Mouse (Mus musculus) limb, embryonic 10.5 days (tissue): ENCODE data around the gene Mlip. TPM values are rescaled to one million over a fixed set of nuclear protein-coding genes. Genes with fewer than 3 reads are reported as not detected.
"Not testable (repeated sequence)": the region's sequence is repeated elsewhere in the genome, so short reads cannot be mapped to it uniquely, and the experiment has no call there.

Source experiments
- DNase-seq: peaks from one replicate; pipeline ENCODE4 v3.0.0-alpha.2; 2017; ENCODE audit warnings: low spot score
- H3K27ac ChIP-seq: fragments of 300-500 bp; sonication (generic); 2 replicates; pipeline ENCODE4 v1.5.1; 2016; ENCODE audit warnings: mild to moderate bottlenecking
- H3K27me3 ChIP-seq: fragments of 300-500 bp; sonication (generic); 2 replicates; pipeline ENCODE4 v1.6.1; 2016; ENCODE audit warnings: low read depth, mild to moderate bottlenecking; ENCODE audit not compliant: poor library complexity, severe bottlenecking
- H3K36me3 ChIP-seq: fragments of 300-500 bp; sonication (generic); 2 replicates; pipeline ENCODE4 v1.6.1; 2016; ENCODE audit warnings: mild to moderate bottlenecking, moderate library complexity
- H3K4me1 ChIP-seq: fragments of 300-500 bp; sonication (generic); 2 replicates; pipeline ENCODE4 v1.6.1; 2016
- H3K4me3 ChIP-seq: fragments of 300-500 bp; sonication (generic); 2 replicates; pipeline ENCODE4 v1.5.1; 2016; ENCODE audit warnings: mild to moderate bottlenecking, moderate library complexity
- H3K9me3 ChIP-seq: fragments of 300-500 bp; sonication (generic); replicated peaks from 2 replicates; pipeline ENCODE4 v1.6.1; 2016; ENCODE audit warnings: mild to moderate bottlenecking
- WGBS: fragments of 180-500 bp; shearing (Covaris S2); methylation state at CpG from one replicate; pipeline ENCODE4 v1.1.7; 2016; 5-methylcytosine and 5-hydroxymethylcytosine counted together
- polyA plus RNA-seq: library from polyadenylated mRNA; unstranded; fragments of >200 nt; fragmentation: Nextera tagmentation; extraction: Ambion mirVana; gene quantifications from 2 replicates; pipeline ENCODE4 v1.2.1, GENCODE M21; 2016

Gene Mlip
- polyA plus RNA-seq, 1 experiment from 2014 or later = 0.25 TPM

DNA sequence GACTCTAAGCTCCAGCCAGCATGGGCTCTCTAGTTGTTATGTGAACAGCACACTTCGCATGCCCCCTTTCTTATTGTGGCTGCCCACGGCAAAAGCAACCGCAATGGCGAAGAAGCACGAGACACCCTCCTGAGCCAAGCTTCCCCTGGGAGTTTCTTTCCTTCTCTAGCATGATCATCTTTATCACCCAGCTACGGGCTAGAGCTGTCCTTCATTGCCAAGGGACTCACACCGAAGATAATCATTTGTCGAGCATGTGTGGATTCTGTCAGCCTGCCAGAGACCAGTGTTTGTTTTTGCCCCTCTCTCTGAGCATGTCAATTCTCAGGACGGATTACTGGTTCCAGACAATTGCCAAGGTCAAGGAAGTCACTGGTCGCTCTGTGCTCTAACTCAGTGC, 24.9 kb upstream of the Mlip start:
- no peak for DNase-seq
- H3K27ac ChIP-seq = no peak overlapping the region
- H3K36me3 ChIP-seq = no peaks in the 10 kb centered on the region
- H3K4me1 ChIP-seq = no peaks in the 10 kb centered on the region
- 82% methylated on average over 10 of the region's 10 CpGs for WGBS
- no peak overlapping the region for H3K4me3 ChIP-seq
- H3K9me3 ChIP-seq = no peaks in the 10 kb centered on the region
- no peaks in the 10 kb centered on the region for H3K27me3 ChIP-seq

DNA sequence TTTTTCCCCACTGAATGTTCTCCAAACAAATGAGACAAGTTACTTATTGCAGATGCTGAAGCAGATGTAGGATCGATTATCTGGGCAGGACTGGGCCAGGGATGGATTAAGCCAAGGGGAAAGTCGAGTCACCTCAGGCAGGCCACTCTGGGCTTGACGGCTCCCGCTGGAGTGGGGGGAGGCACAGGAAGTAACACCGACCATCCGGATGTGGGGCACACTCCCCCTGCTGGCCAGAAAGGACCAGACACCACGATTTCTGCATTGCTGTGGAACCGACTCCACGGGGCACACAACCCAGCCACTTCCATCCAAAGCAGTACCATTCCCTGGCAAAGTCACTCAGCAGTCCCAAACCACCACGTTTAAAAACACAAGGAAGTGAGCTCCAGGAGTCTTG, 24.3 kb upstream of the Mlip start:
- 71% methylated on average over 10 of the region's 10 CpGs for WGBS
- Histone ChIP-seq H3K27me3 (no peaks in the 10 kb centered on the region), H3K4me1 (no peaks in the 10 kb centered on the region), H3K4me3 (no peak overlapping the region), H3K9me3 (no peaks in the 10 kb centered on the region), H3K36me3 (no peaks in the 10 kb centered on the region), H3K27ac (no peak overlapping the region)
- peak; percentile 38 for DNase-seq

DNA sequence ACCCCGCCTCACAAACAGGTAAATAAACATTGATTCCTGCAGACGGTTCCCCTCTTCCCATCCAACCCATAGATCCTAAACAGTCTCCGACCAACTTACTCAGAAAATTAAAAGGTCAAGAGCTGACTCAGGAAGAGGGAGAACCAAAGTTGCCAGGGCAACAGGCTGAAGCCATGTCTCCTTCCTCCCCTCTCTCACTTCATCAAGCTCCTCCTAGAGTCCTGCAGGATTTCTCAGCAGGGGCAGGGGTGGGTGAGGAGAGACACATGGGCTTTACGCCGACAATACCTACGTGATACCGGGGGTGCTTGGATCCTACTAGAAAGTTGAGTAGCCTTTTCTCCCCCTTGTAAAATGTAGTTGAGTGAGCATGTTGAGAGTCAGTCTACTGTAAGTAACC, 23.8 kb upstream of the Mlip start:
- no peaks in the 10 kb centered on the region for H3K36me3 ChIP-seq
- no peaks in the 10 kb centered on the region for H3K4me1 ChIP-seq
- H3K27ac ChIP-seq = no peak overlapping the region
- H3K4me3 ChIP-seq = no peak overlapping the region
- H3K27me3 ChIP-seq = no peaks in the 10 kb centered on the region
- WGBS = 92% methylated on average over 7 of the region's 7 CpGs
- no peak for DNase-seq
- H3K9me3 ChIP-seq = no peaks in the 10 kb centered on the region

DNA sequence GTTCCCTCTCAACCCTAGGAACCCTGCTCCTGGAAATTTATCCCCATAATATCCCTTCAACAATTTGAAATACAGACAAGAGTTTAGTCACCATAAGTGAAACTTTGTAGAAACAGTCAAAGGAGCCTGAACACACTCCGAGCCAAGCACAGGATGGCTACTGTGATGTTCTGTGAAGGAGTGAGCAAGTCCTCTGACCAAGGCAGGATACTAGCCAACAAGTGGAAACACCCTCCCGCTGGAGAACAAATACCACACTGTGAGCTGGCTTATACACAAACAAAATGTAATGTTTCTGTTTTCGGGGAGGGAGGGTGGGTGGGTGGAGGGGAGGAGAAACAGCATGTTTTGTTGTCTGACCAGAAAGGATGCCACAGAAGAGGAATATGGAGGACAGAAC, 17.9 kb upstream of the Mlip start:
- 91% methylated on average over 3 of the region's 3 CpGs for WGBS
- DNase-seq = peak; percentile 19
- H3K9me3 ChIP-seq = no peaks in the 10 kb centered on the region
- H3K4me1 ChIP-seq = no peaks in the 10 kb centered on the region
- H3K27ac ChIP-seq = no peak overlapping the region
- no peak overlapping the region for H3K4me3 ChIP-seq
- no peaks in the 10 kb centered on the region for H3K36me3 ChIP-seq
- no peaks in the 10 kb centered on the region for H3K27me3 ChIP-seq

DNA sequence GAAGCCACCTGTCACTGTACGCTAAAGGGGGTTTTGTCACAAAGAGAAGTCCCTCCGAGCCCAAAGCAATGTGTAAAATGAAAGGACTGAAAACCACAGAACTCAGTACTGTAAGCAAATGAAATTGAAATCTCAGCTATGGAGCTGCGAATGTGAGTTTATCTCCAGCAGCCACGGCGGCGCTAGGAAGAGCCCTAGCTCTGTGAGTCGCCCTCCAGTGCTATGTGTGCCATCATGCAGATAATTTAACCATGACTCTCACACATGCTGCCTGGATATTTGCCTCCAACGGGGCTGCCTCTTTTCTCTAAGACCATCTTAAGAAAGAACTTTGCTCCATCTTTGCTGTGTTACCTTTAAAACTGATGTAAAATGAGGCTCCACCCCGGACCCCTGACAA, 16.5 kb upstream of the Mlip start:
- Histone ChIP-seq H3K9me3 (no peaks in the 10 kb centered on the region), H3K4me3 (no peak overlapping the region), H3K36me3 (no peaks in the 10 kb centered on the region), H3K4me1 (no peaks in the 10 kb centered on the region), H3K27ac (no peak overlapping the region), H3K27me3 (no peaks in the 10 kb centered on the region)
- 82% methylated on average over 9 of the region's 9 CpGs for WGBS
- DNase-seq = no peak

DNA sequence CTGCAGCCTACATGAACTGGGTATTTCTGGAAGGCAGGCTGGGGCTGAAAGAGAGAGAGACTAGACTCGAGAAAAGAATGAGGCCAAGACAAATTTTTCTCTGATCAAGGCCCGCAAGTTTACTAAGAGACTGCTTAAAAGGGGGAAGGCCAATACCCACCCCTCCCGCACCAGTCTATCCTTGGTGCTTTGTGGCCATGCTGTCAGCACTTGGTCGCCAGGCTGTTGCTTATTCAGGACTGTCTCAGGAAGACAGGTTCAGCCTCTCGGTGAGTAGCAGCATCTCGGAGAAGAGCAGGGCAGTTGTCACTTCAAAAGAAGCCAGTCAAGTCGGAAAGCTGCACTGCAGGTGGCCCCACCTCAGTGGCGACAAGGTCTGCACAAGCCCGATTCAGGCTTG, 11.9 kb upstream of the Mlip start:
- not testable (repeated sequence) for H3K4me3 ChIP-seq, H3K27ac ChIP-seq, H3K9me3 ChIP-seq, H3K27me3 ChIP-seq, H3K4me1 ChIP-seq, H3K36me3 ChIP-seq
- peak; percentile 19 for DNase-seq
- WGBS = 63% methylated on average over 9 of the region's 9 CpGs

DNA sequence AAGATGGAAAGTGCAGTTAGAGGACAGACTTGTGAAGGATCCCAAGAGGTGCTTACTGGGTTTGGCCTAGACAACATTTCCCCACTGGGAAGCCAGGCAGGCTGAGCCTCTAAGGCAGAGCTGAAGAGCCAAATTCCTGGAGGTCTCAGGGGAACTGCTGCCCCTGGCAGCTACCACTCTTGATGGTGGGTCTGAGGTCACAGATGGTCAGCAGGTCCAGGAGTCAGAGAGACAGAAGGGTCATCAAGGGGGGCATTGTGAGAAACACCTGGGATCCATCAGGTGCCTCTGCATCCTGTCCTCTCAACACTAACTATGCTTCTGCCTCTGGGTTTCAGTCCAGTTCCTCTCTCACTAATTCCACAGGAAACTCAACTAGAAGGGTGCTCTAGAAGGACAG, 10.1 kb upstream of the Mlip start:
- peak; percentile 16 for DNase-seq
- no peaks in the 10 kb centered on the region for H3K9me3 ChIP-seq
- no peaks in the 10 kb centered on the region for H3K36me3 ChIP-seq
- H3K4me3 ChIP-seq = no peak overlapping the region
- no peaks in the 10 kb centered on the region for H3K4me1 ChIP-seq
- no peak overlapping the region for H3K27ac ChIP-seq
- no peaks in the 10 kb centered on the region for H3K27me3 ChIP-seq

DNA sequence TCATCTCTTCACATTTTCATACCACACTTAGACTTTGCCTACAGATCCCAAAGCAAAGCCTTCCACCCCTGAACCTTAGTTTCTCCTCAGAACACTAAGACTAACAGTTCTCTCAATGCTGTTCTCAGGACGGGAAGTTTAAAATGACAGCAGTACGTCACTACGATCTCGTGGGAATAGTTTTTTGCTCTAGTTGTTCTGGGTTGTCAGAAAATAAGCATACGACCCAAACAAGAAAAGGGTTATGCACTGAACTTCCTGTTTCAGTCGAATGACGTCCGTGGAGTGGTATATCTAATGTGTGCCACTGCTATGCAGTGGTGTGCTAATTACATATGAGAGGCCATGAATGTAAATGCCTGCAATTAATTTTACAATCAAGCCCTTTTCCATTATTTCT, 7.9 kb upstream of the Mlip start:
- no peaks in the 10 kb centered on the region for H3K4me1 ChIP-seq
- H3K4me3 ChIP-seq = no peak overlapping the region
- 87% methylated on average over 8 of the region's 8 CpGs for WGBS
- no peak overlapping the region for H3K27ac ChIP-seq
- no peaks in the 10 kb centered on the region for H3K36me3 ChIP-seq
- H3K9me3 ChIP-seq = no peaks in the 10 kb centered on the region
- no peaks in the 10 kb centered on the region for H3K27me3 ChIP-seq
- no peak for DNase-seq

DNA sequence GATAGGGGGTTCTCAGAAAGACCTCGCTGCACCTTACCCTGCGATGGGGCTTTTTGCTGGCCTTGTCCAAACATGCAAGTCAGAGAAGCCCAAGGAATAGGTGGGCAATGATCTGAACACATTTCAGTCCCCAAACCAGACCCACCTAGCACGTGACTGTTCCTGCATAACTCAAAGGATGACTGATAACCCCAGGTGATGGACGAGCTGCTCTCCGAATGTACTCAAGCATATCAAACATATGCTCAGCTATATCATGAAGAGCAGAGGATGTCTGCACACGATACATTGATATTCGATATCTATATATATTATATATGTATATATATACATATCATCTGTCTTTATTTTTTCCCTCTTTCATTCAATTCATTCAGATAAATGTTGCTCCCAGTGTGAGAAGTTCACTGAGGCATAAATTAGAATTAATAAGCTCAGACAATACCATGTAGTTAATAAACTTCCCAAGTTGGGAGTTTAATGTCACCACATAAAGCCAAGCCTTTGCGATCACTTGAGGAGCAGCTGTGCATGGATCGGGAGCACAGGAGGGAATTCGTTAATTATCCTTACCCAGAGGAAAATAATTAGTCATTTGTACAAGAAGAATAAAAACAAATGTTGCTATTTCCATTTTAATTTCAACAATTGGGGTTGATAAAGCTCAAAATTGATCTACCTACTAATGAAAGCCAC, 6.7 kb upstream of the Mlip start:
- Histone ChIP-seq H3K27me3 (no peaks in the 10 kb centered on the region), H3K4me1 (no peaks in the 10 kb centered on the region), H3K27ac (no peak overlapping the region), H3K36me3 (no peaks in the 10 kb centered on the region), H3K9me3 (no peaks in the 10 kb centered on the region), H3K4me3 (no peak overlapping the region)
- DNase-seq = no peak
- WGBS = 94% methylated on average over 10 of the region's 10 CpGs

DNA sequence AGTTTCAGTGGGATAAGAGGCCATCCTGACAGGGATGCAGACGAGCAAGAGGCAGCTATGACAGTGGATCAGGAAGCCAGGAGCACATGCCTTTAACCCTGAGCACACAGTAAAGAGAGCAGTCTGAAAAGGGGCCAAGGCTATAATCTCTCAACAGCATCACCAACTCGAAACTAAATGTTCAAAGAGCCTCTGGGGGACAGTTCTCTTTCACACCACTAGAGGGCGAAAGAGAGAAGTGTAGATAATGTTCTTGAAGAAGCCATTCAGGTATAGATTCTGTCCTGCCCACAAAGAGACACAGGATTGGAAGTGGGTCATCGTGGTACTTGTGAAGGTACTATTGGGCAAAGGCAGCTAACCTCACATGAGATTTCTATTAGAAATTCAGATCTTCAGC, 1.2 kb upstream of the Mlip start:
- WGBS = 87% methylated on average over 4 of the region's 4 CpGs
- H3K27me3 ChIP-seq = no peaks in the 10 kb centered on the region
- H3K36me3 ChIP-seq = no peaks in the 10 kb centered on the region
- no peaks in the 10 kb centered on the region; the same call in 1 of the 2 replicates for H3K9me3 ChIP-seq
- no peak for DNase-seq
- no peak overlapping the region for H3K27ac ChIP-seq
- 0 out of 2 replicates have a peak, but pooled peaks cover 4% of the 10 kb centered on the region for H3K4me1 ChIP-seq
- no peak overlapping the region for H3K4me3 ChIP-seq

DNA sequence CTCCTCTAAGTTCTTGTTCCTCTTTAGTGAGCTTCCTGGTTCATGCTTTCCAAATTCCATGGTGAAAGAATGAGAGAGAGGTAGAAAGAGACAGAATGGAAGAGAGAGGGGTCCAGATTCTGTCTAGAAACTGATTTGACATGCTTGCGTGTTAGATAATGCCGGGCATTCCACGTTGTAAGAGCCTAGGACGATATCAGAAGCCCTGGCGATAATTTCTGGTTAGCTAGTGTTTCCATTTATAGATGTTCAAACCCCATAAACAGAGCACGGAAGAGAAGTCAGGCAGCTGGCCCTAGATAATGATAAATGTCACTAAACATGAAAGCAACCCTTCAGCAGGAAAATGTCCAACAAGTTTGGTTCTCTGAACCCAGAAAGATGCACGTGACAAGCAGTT, 5.1 kb downstream of the Mlip start:
- WGBS = 85% methylated on average over 7 of the region's 7 CpGs
- no peak for DNase-seq
- no peaks in the 10 kb centered on the region for H3K9me3 ChIP-seq
- H3K4me3 ChIP-seq = no peak overlapping the region
- no peak overlapping the region for H3K27ac ChIP-seq
- no peaks in the 10 kb centered on the region for H3K36me3 ChIP-seq
- H3K4me1 ChIP-seq = 0 out of 2 replicates have a peak, but pooled peaks cover 4% of the 10 kb centered on the region
- no peaks in the 10 kb centered on the region for H3K27me3 ChIP-seq

DNA sequence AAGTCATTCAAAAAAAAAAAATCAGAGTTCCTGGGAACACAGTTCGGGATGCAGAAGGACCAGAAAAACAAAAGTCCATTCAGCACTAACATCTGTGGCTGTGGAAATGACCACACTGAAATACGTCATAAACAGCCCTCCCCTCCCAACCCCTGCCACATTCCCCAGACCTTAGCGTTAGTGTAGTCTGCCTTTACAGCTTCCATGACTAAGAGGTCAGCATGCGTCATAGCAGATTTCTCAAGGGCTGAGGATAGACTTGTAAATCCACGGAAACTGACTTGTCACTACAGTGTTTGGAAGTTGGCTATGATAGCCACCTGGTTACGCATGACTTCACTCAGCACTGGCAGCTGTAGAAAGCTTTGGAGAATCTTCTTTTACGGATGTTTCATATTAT, 8.5 kb downstream of the Mlip start:
- no peak for DNase-seq
- no peak overlapping the region for H3K4me3 ChIP-seq
- WGBS = 74% methylated on average over 7 of the region's 7 CpGs
- H3K9me3 ChIP-seq = no peaks in the 10 kb centered on the region
- no peak overlapping the region for H3K27ac ChIP-seq
- no peaks in the 10 kb centered on the region for H3K27me3 ChIP-seq
- H3K36me3 ChIP-seq = no peaks in the 10 kb centered on the region
- H3K4me1 ChIP-seq = peaks cover 10% of the 10 kb centered on the region

DNA sequence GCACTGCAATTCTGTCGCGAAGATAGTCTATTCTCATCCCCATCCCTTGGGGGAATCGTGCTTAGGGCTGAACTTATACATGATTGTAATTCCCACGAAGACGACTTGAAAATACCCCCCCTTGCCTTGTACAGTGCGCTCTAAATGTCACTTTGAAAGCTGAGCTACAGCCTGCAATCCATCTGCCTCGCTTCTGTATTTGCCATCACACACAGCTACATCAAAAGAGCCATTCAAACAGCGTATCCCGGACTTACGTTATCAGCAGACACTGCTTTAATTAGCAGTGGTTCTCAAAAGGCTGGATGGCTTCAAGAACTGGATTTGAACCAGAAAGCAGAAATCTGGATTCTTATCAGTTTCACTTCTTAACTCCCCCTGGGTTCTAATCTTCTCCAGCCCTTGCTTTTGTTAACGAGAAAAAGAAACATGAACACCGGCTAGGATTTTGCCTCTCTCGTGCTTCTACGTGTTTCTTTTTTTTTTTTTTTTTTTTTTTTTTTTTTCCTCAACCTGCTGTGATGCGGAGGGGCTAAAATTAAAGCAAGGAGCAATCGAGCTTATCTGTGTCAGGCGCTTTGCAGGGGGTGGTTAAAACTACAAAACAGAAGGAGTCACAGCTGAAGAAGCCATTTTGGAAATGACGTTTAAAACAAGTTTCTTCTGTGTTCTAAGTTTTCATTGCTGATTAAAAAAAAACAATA, 12.5 kb downstream of the Mlip start:
- H3K4me1 ChIP-seq = peaks cover 11% of the 10 kb centered on the region
- H3K4me3 ChIP-seq = peak overlapping the region; percentile 25
- 36% methylated on average over 18 of the region's 18 CpGs for WGBS
- no peaks in the 10 kb centered on the region for H3K9me3 ChIP-seq
- H3K27ac ChIP-seq = no peak overlapping the region
- no peak for DNase-seq
- no peaks in the 10 kb centered on the region for H3K27me3 ChIP-seq
- H3K36me3 ChIP-seq = no peaks in the 10 kb centered on the region
